Mouse (Mus musculus): ENCODE measurements around the gene Gtf3c5.

Gtf3c5 gene

DNA sequence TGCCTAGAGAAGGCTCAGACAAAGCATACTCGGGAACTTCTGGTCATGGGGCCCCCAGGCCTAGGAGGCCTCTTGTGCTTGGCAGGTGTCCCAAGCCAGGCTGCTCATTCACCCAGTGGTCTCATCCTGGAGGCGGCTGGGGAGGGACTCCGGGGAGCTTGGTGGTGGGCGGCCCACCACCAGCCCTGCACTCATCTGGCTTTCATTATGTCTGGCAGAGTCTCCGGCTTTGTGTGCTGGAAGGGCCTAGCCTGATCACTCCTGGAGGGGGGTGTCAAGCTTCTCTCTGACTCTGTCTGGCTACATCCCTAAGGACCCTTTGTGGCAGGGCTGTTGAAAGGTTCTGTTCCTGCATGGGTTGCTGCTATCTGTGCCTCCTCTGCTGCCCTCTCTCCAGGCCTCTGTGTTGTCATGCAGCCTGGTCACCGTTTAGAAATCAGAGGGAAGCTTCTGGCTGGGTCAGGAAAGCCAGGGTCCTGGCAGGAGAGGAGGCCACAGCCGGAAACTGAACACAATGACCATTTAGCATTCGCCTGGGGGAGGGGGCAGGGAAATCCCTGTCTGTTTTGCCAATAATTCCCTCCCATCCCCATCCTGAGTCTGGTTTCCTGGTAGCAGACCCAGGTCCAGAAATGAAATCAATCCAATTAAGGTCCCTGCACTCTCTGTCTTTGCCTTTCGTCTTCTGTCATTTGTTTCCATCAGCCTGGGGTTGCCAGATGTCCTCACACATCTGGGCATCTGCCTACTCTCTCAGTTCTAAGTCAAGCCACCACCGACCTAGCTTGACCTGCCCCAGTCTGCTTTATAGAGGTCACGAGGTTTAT, 48.9 kb downstream of the Gtf3c5 start:
- peak; percentile 62 for DNase-seq (ENCODE audit: low spot score)

DNA sequence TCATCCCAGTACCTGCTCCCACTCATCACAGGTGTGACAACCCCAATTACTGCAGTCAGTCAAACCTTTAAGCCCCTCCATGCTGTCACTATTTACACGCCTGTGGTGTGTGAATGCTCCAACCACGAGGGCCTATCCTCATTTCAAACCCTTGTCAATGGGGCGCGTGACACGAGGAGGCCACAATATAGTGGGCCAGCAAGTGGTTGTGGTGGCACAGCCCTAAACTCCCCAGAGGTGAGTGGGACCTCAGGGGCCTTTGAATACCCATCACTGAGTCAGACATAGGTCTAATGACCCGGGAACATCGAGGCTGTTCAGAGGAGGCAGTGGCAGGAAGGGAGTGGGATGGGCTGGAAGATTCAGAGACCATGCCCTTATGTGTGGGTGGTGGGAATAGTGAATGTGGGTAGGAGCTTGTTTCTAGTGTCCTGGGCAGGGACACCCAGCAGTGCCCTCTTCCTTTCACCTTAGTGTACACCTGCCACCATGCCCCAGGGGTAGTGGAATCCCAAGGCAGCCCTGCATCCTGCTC, 49.6 kb downstream of the Gtf3c5 start:
- no peak for DNase-seq (ENCODE audit: low spot score)

DNA sequence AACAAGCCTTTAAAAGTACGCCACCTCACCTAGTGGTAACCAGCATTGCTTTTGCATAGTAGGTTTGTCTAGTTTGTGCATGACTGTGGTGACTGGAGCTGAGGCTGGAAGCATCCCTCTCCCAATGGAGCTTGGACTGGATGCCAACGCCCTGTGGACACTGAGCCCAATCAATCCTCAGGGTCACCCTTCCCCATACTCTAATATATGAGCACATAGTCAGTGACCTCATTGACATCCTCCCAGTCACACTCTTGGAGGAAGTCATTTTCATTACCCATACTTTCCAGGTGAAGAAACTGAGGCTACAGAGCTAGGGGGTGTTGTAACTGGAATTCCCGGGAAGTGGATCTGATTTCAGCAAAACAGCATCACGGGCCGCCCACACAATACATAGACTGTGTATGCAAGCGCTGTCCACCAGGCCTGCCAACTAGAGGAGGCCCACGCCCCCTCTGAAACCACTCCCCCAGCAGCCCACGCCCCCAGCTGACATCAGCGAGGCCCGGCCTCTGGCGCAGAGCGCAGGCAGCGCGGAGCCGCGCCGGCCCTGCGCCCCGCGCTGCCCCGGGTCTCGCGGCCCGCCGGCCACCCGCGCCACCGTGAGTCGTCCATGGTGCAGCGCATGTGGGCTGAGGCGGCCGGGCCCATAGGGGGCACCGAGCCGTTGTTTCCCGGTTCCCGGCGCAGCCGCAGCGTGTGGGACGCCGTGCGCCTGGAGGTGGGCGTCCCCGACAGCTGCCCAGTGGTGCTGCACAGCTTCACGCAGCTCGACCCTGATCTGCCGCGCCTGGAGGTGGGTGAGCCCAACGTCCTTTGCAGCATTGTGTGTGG, 50.4 kb downstream of the Gtf3c5 start:
- DNase-seq (ENCODE audit: low spot score) = peak; percentile 94

DNA sequence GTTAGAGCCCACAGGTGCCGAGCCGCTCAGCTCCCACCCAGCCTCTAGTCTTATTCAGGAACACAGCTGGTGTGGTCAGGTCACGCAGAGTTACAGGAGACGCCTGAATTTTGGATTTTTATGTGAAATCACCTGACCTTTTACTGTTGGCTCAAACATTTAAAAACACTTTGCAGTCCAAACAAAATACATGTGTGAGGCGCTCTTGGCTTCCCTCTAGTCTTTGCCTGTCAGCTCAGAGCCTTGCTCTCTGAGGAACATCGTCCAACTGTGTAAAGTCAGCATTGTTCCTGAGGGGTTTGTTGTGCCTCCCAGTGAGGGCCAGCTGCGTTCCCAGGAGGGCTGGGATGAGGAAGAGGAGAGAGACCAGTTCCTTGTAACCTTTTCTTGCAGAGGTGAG, 53.2 kb downstream of the Gtf3c5 start:
- DNase-seq (ENCODE audit: low spot score) = peak; percentile 84

DNA sequence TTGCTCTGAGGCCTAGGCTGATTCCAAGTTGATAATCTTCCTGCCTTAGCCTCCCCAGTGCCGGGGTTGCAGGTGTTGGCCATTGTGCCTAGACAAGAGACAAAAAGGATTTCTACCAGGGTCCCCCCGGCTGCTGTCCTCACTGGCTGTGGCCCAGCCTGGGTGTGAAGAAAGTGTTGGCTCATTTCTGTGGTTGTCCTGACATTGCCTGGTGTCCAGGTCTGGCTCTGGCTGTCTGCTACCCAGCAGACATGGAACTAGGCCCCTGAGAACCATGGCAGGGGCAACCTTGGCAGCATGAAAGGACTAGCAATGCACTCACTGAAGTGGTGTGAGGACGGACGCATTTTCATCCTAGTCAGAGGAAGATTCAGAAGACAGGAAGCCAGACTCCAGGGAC, 53.7 kb downstream of the Gtf3c5 start:
- DNase-seq (ENCODE audit: low spot score) = peak; percentile 35

DNA sequence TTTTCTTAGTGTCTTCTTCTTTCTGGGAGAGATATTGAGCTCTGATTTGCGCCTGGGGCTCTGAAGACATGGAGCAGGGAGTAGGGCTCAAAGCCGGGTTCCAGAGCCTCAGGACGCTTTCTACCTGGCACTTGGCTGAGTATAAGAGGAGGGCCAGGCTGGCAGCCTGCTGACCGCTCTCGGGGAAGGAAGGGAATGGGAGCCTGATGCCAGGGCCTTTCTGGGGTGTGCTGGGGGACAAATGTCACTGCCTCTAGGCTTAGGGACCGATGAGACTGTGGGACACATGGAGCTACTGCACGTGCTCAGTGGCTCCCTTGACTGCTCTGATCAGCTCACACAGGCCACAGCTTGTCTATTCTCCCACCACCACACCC, 55.2 kb downstream of the Gtf3c5 start:
- no peak for DNase-seq (ENCODE audit: low spot score)

DNA sequence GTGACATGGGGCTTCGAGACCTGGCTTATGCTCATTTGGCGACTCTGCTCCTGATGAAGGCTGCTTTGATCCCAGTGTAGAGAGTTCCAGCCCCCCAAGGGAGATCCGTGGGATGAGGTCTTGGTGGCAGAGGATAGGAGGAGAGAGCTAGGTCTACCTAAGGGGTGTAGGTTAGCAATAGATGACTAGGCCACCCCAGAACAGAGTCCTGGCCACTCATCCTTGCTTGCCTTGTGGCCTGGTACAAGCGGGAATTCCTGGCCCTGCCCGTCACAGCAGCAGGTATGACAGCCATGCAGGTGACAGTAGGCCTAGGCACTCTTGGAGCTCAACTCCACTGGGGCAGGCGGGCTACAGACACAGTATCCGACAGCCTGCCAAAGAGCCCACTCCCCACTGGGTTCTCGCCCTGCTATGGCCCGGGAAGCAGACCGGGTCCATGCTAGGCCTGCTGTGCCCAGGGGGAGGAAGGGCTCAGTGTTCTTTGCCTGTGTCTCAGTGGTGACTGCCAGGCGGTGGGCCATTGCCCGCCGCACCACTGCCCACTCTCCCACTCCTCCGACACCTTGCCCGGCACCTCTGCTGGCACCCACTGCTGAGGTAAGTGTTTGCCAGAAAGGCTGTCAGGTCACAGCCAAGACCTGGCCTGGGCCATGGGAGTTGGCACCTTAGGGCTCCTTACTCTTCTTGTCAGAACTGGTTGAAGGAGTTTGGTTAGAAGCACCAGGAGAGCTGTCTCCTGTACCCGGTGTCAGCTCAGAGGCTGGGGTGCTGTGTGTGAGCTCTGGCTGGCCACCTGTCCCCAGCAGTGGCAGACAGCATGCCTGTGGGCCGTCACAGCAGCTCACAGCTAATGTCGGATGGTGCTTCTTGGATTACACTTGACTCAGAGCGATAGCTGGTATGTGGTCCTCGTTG, 55.9 kb downstream of the Gtf3c5 start:
- no peak for DNase-seq (ENCODE audit: low spot score)

DNA sequence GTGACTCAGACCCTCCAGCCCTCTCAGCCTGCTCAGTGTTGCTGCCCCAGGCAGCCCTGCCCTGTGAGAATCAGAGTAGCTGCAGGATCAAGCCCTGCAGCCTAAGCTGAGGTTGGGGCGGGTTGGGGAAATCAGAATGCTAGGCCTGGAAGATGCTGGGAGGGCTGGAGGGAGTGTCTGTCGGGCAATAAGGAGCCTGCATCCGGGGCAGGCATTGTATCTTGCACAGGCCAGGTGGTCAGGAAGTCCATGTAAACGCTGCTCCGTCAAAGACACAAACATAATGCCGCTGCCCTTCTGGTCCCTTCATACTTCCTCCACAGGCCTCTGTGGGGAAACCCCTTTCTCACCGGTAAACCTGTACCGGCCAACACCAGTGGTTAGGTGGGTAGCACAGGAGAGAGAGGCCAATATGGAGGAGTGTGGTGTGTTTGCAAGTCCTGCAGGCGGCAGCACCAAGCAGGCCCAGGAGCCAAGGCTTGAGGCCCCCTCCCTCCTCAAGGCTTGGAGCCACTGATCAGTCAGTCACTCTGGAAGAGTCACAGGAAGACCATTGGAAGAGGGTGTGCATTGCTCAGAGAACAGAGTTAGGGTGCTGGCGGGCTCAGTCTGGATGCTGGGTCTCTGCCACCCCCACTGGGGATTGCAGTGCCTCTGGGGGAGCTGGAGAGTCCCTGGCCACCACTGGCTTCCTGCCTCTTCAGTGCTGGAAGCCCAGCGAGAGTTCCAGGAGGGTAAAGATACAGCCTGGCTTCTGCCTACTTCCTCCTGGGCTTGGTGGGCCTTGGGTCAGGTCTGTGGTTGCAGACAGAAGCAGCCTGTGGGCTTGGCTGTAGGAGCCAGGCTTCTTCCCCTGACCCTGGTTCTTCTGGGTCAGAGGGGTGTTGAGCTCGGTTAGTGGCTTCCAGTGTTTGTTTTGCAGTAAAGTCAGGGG, 57.3 kb downstream of the Gtf3c5 start:
- DNase-seq (ENCODE audit: low spot score) = peak; percentile 53

DNA sequence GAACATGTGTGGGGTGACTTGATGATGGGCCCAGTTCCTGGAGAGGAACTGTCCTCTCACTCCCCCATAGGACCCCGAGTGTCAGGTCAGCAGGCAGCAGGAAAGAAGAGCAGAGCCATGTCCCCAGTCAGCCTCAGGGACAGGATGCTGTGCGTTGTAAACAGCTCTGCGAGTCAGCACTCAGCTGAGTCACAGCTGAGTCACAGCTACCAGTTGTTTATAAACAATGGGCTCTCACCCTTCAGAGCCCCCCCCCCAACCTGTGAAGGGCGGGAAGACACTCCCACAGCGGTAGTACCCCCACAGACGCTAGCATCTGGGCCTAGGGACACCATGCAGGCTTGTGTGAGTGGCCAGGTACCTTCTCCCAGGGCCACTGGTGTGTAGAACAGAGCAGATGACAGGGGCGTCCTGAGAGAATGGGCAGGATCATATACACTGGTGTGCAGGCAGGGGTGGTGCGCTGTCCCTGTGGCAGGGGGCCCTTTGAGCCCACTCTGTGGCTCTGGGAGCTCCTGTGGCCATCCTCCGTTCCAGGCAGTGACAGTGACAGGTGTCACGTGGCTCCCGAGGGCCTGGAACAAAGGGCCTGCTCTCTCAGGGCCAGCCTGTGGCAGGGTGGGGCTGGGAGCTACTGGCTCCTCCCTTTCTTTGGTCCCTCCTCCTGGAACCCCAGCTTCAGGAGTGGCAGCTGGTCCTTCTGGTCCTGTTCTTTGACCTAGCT, 58.2 kb downstream of the Gtf3c5 start:
- peak; percentile 86 for DNase-seq (ENCODE audit: low spot score)

DNA sequence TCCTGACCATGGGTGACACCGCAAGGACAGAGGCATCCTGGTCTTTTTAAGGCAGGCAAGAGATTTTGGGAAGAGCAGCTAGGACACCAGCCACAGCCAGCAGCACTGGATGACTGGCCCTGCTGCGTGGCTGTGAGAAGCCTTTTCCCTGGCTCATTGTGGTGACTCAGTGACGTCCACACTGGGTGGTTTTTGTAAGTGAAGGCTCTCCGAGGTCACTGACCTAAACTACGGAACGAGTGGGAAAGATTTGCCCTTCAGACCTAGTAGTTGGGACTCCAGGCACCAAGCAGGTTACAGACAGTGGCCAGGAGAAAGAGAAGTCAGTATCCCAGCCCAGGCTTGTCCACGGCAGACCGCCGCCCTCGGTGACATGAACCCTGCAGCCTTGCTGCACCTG, 59.1 kb downstream of the Gtf3c5 start:
- DNase-seq (ENCODE audit: low spot score) = peak; percentile 41

DNA sequence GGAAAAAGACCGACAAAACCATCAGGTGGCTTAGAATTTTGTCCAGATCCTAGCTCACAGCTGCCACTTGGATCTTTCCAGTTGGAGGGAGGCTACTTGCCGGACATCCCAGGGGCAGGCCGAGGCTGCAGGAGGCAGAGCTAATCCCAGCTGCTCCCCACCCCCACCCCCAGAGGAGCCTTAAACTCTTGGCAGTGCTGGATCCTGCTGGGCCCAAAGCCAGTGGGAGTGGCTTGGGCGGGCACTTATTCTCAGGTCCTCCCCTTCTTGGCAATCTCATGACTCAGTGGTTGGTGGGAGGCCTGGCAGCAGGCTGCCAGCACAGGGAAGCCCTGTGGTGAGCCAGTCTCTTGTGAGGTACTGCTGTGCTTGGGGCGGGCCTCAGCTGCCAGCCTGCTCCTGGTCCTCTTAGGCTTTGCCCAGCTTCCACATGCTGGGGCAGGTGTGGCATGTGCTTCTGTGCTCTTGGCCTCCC, 59.9 kb downstream of the Gtf3c5 start:
- peak; percentile 97 for DNase-seq (ENCODE audit: low spot score)

DNA sequence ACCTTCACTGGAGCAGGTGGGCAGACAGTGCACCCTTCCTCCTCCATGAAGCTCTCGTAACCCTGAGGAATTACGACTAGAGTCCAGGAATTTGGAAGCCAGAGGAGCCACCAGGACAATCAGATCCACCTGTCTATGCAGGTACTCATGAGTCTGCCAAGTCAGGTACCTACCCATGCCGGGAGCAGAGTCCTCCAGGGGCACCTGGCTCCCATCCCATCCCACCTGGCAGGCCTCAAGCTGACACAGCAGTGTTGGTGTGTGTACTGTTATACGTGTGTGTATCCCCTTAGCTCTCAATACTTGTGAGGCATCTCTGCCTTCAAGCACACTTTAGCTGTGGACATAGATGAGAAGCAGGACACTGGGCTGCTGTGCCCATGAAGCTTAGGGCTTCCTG, 61.4 kb downstream of the Gtf3c5 start:
- no peak for DNase-seq (ENCODE audit: low spot score)

DNA sequence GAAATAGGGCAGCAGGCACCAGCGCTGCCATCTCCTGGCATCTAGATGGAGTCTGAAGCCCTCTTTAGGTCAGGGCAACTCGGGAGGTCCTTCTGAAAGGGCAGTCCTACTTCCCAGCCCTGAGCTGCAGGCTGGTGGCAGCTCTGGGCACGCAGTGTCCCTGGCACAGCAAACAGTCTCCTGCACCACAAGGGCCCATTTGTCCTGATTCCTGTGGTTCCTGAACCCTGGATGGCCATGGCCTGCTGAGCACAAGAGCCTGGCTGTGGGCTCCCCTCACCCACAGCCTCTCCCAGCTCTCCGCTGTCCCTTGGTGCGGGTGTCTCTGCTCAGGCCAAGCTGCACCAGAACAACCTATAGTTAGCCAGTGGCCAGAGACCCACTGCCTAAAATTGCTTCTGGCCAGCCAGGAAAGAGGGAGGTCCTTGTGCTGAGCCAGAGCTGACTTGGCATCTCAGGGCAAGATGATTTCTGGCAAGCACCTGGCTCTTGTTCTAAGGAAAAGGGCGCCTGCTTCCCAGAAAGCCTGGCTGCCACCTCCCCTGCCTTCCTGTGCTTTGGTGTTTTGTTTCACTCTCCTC, 61.9 kb downstream of the Gtf3c5 start:
- DNase-seq (ENCODE audit: low spot score) = peak; percentile 70

DNA sequence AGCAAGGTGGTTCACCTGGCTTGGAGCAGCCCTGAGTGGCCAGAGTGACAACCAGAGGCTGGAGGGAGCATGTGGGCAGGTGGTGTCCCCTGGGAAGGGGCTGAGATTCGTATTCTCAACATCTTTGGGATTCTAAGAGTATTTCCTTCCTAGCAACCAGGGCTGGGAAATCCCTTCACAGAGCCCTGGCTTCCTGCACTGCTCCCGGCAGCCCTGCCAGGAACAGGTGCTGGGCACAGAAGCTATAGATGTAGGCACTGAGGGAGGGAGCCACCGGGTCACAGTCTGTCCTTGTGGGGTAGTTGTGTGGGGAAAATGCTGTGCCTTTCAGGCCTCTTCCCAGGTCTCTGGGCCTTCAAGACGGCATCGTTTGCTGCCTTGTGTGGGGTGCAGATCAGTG, 63.0 kb downstream of the Gtf3c5 start:
- DNase-seq (ENCODE audit: low spot score) = no peak

DNA sequence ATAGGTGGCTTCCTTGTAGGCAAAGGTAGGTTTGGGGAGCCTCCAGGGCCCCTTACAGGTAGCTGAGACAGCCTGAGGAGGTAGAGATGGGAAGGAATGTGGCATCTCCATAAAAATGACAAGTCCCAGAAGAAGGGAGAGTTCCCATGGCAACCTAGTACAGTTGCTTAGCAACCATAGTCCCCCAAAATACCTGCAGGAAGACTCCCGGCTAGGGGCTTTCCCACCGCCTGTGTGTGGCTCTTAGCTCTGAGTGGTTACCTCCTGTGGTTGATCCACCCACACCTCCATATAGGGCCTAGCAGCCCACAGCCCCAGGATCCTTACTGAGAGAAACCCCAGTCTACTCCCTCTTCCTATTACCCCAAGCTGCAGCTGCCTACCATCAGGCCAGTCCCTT, 65.3 kb downstream of the Gtf3c5 start:
- no peak for DNase-seq (ENCODE audit: low spot score)

DNA sequence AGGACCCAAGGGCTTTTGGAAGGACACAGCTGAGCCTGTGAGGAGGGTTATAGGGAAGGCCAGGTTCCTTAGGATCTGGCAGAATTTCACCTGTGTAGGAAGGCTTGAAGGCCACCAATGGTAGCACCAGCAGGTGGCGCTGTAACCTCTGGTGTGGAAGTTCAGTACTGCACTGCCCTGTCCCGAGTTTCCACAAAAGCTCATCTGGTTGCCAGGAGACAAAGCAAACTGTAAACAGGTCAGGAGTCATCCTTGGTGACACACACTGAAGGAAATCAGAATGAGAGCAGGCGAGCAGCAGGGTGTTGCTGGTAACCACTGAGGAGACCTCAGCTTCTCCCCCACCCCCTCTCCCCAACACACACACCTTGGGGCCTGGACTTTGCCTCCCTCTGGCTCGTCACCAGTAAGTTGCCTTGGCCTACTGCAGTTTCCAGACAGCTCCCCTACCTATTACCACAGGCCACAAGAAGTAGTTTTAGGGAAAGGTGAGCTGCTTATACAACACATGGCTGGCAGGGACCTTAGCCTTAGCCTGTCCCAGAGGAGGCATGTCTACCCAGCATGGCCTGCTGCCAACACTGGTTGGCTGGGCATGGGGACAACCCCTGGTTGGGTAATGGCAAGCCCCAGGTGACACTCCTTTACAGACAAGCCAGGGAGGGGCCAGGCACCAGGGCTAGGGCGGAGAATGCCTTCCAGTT, 66.2 kb downstream of the Gtf3c5 start:
- DNase-seq (ENCODE audit: low spot score) = peak; percentile 96

Data from adipocyte (in vitro differentiated cells).